Mouse (Mus musculus): ENCODE measurements around the gene Tspan18. TPM values are rescaled to one million over a fixed set of nuclear protein-coding genes. Genes with fewer than 3 reads are reported as not detected.

Gene Tspan18
- total RNA-seq, 2 experiments from 2014 or later, result not detected

- no peak for ATAC-seq (replicated peaks; ENCODE audit: poor library complexity)
These were observed 168.0 kb downstream of the Tspan18 start for GRCm38 (mm10) chr2:93166295-93166694.

- no peak for ATAC-seq (replicated peaks; ENCODE audit: poor library complexity)
These were observed 170.5 kb downstream of the Tspan18 start for GRCm38 (mm10) chr2:93163750-93164335.

- peak; percentile 23 for ATAC-seq (replicated peaks; ENCODE audit: poor library complexity)
These were observed 171.0 kb downstream of the Tspan18 start for GRCm38 (mm10) chr2:93163317-93163716.

- no peak for ATAC-seq (replicated peaks; ENCODE audit: poor library complexity)
These were observed 171.5 kb downstream of the Tspan18 start for GRCm38 (mm10) chr2:93162791-93163190.

GRCm38 (mm10) chr2:93161914-93162664, 172.2 kb downstream of the Tspan18 start:
- ATAC-seq (replicated peaks; ENCODE audit: poor library complexity), result peak; percentile 74

GRCm38 (mm10) chr2:93160467-93161035, 173.8 kb downstream of the Tspan18 start:
- ATAC-seq (replicated peaks; ENCODE audit: poor library complexity), result no peak

- ATAC-seq (replicated peaks; ENCODE audit: poor library complexity), result peak; percentile 56
These were observed 179.7 kb downstream of the Tspan18 start for GRCm38 (mm10) chr2:93154486-93155032.

- no peak for ATAC-seq (replicated peaks; ENCODE audit: poor library complexity)
These were observed 180.5 kb downstream of the Tspan18 start for GRCm38 (mm10) chr2:93153833-93154232.

- no peak for ATAC-seq (replicated peaks; ENCODE audit: poor library complexity)
These were observed 181.3 kb downstream of the Tspan18 start for GRCm38 (mm10) chr2:93152883-93153491.

GRCm38 (mm10) chr2:93152191-93152601, 182.1 kb downstream of the Tspan18 start:
- peak; percentile 36; the same call in 1 of the 2 replicates for ATAC-seq (replicated peaks; ENCODE audit: poor library complexity)

Other genes starting within 250 kb of the Tspan18 start
- 2.2 and 2.4 TPM in 2 replicates for gene Trp53i11, start 147.0 kb downstream of the Tspan18 start, total RNA-seq (2015)
- 1.00 and 1.8 TPM in 2 replicates for gene Trp53i11, start 147.0 kb downstream of the Tspan18 start, total RNA-seq (2017)
- gene Cd82, start 128.6 kb upstream of the Tspan18 start, total RNA-seq (2015), result 15.0 and 20.2 TPM in 2 replicates
- gene Cd82, start 128.6 kb upstream of the Tspan18 start, total RNA-seq (2017), result 23.9 and 31.2 TPM in 2 replicates
- not detected in 2 replicates for gene Gm10803, start 226.1 kb upstream of the Tspan18 start, total RNA-seq (2015)
- gene Gm10803, start 226.1 kb upstream of the Tspan18 start, total RNA-seq (2017), result not detected in 2 replicates